Mouse (Mus musculus) thymus, adult 2 months (tissue): Measurements from ENCODE around the gene Magea4.

ENCODE experiments used
- CTCF ChIP-seq: fragments of 200-500 bp; IDR thresholded peaks from 2 replicates; pipeline ENCODE4 v1.5.1; 2012; ENCODE audit warnings: mild to moderate bottlenecking, control low read depth, low read length, moderate library complexity, borderline replicate concordance; ENCODE audit not compliant: control insufficient read depth, poor library complexity, insufficient read depth; ENCODE audit errors: extremely low read depth
- POLR2A ChIP-seq: fragments of 200-500 bp; IDR thresholded peaks from 2 replicates; pipeline ENCODE4 v1.6.1; 2012; ENCODE audit warnings: mild to moderate bottlenecking, low read length, control low read depth, moderate library complexity; ENCODE audit not compliant: control insufficient read depth, poor library complexity, insufficient read depth; ENCODE audit errors: extremely low read depth

DNA sequence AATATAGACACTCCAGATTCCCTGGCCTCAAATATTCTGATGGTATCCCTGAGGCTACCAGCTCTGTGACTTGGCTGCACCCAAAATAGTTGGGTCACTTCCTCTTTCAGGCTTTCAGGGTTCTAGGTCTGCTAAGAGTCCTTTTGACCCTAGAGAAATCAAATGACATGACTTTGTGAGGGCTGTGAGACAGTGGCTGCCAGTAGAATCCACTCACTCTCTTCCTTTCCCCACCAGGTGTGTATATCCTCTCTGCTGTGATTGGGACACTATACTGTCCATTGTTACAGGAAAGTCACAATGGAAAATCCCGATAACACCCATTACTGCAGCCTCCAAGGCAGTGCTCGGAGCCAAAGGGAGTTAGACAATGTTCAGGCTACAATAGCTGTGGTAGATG is at the start of gene Magea4:
- TF ChIP-seq CTCF (no peak), POLR2A (no peak)
